Mouse (Mus musculus): Measurements from ENCODE around the gene Arid5b.

Gene Arid5b

GRCm38 (mm10) chr10:68193561-68193960 lies 85.0 kb downstream of the Arid5b start:
- peak in 1 of 2 experiments; percentile 17 for DNase-seq (ENCODE audit: low spot score in 2 of 2)

DNA sequence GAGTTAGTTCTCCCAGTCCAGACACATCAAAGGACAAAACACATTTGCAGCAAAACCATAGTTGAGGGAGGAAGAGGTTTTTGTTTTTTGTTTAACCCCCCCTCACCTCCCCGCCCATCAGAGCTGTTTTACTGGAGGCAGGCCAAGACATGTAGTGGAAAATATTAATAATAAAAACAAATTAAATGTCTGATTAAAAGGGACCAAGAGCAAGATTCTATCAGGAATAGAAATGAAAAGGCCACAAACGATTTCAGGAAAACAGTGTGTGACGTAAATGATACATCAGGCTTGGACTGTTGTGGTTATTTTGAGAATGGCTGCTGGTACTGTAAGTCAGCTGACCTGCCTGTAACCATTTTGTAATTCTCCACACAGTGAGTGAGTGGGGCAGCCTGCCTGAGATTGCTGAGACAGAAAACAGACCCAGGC lies 85.7 kb downstream of the Arid5b start:
- peak in 1 of 2 experiments; percentile 22 for DNase-seq (ENCODE audit: low spot score in 2 of 2)

DNA sequence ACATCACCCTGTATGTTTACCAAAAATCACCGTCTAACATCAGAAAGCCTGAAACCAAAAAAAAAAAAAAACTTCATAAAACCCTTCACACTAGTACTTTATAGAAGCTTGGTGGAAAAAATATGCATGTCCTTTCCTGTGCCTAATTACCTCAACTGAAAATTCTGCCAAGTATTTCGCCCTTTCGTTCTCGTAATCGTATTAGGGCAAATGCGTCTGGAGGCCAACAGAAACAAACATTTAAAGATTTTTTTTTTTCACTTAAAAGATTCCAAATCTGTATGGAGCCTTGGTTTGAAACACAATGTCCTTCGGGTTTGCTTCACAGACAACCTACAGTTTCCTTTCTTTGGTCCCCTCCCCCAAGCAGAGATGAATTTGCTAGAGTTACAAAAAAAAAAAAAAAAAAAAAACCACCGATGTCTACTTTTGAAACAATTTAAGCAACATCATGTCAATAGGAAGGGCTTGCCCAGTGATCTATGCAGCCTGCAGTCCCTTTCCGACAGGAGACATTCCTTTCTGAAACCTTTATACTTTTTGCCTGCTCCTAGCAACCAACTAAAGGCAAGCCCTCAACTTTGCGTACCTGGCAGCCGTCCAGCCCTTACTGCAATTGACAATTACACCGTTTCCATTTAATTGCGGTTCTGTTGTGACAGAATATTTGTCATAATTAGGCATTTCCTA lies 86.7 kb downstream of the Arid5b start:
- DNase-seq (ENCODE audit: low spot score in 2 of 2): peak; percentile 62 to 66

GRCm38 (mm10) chr10:68191146-68191545 lies 87.4 kb downstream of the Arid5b start:
- DNase-seq (ENCODE audit: low spot score in 2 of 2): peak in 1 of 2 experiments; percentile 18

DNA sequence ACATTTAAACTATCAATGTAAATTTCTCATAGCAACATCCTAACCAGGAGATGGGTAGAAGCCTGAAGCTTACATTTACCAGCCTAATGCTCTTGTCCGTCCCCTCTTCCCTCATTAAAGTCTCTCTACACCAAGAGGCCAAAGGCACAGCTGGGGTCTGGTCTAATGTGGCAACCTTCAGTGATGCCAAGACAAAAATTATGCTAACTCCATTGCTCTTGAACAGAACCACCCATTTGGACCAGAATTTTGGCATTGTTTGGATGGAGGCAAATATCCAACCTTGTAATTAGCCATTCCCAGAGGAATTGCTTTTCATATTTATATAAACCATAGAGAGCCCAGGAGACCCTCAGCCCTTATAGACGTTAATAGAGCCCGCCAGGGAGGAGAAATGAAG lies 88.7 kb downstream of the Arid5b start:
- peak in 1 of 2 experiments; percentile 9 for DNase-seq (ENCODE audit: low spot score in 2 of 2)

GRCm38 (mm10) chr10:68183096-68183495 lies 95.4 kb downstream of the Arid5b start:
- DNase-seq (ENCODE audit: low spot score in 2 of 2): no peak

DNA sequence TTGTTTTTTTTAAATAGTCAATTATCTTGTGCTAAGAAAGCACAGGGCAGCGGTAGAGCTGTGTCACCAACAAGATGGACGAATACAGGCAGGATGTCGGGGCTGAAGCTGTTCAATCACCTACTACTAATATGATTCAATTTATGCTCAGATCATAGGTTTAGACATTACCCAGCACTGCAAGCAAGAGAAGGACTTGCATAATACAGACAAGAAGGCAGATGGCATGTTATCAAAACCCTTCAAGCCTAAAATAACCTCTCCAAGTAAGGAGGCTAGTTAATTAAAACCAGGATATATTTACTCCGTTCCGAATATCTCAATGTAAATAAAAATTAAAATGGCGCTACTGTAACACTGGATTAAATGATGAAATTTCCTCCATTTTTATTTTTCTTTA lies 96.3 kb downstream of the Arid5b start:
- DNase-seq (ENCODE audit: low spot score in 2 of 2): no peak

DNA sequence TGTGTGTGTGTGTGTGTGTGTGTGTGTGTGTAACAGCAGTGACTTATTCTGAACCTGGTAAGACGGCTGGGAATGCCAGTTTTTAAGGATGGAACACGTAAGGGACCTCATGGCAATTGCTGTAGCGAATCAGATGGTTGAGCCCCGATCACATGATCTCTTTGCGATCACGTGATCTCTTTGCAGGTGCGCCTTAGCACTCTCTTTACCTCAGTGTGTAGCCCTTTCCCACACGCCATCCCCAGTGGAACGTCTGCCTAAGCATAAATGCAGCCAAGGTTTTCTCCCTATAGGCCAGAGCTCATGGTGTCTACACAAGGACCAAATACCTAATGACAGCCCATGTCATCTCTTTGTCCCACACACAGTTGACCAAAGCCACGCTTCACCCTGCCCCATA lies 97.4 kb downstream of the Arid5b start:
- no peak for DNase-seq (ENCODE audit: low spot score in 2 of 2)

DNA sequence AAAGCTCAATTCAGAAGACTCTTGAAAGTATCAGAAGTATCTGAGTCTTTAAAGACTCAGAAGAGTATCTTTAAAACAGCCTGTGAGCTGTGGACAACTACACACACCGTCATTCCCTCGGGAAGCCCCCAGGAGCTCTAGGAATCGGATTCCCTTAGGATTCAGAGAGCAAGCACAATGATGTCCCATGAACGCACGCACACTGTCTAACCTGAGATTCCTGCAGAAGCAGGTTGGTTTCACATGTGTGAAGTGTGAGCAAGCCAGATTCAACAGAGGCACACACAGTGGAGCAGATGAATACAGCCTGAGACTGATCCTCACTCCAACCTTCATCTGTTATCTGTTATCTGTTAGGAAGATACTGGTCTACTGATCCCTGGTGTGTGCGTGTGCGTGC lies 97.8 kb downstream of the Arid5b start:
- no peak for DNase-seq (ENCODE audit: low spot score in 2 of 2)

GRCm38 (mm10) chr10:68180151-68180550 lies 98.4 kb downstream of the Arid5b start:
- DNase-seq (ENCODE audit: low spot score in 2 of 2): no peak

GRCm38 (mm10) chr10:68179741-68180140 lies 98.8 kb downstream of the Arid5b start:
- no peak for DNase-seq (ENCODE audit: low spot score in 2 of 2)

DNA sequence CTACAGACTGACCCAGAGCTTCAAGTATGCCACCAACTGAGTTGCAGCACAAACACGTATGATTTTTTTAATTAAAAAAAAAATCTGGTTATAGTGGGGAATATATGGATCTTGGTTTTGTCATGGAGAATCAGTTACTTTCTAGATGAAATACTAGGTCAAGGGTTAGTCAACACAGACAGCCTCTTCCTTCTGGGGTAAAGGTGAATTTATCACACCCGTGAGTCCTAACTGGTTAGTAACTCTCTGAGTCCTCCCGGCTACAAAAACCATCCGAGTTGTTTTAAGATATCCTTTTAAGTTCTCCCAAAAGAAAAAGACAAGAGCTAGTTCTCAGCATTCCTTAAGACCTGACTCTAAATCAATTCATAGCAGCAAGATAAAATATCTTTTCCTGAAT lies 99.2 kb downstream of the Arid5b start:
- no peak for DNase-seq (ENCODE audit: low spot score in 2 of 2)

DNA sequence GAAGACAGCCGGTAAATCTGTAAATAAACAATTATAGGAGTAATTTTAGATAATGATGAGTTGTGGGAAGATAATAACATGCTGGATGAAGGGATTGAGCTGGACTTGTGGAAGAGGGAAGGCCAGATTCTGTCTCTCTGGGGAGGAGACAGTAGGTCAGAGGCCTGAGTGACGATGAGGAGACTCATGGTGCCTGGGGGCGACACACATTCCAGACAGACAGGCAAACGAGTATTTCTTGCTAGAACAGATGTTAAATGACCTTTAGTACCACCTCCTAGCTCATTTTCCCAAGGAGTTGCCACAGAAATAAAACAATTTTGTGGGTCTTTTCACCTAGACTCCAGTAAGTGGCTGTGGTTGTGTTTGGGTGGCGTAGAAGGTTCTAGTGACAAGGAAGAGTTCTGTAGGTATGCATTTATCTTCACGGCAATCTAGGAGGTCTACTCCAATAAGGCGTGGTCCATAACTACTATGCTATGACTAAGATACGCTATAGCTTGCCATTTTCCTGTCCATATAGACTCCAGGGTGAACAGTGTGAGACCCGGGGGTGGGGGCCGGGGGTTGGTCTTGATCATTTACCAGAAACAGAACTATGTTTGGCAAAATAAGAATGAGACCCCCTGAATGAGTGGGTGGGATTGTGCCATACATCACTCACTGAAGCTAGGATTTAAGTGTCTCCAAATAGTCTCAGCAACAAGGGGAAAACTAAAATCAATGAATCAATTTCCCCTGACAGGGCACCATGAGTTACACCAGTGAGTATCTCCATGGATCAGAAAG lies 100.6 kb downstream of the Arid5b start:
- no peak for DNase-seq (ENCODE audit: low spot score in 2 of 2)

DNA sequence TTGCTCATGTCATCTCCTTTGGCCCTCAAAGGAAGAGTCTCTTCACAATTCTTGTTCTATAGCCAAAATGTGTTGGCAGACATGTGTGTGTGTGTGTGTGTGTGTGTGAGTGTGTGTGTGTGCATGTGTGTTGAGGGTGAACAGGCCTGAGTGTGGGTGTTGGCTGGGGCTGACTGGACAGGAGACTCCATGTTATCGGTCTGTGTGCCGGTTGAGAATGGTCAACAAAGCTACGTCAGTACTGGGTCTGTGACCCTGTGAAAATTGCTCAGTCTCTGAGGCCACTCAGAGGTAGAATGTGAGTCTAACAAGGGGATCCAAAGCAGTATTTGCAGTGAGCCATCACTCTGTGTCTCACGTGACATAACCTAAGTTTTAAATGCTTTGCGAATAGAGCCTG lies 102.7 kb downstream of the Arid5b start:
- no peak for DNase-seq (ENCODE audit: low spot score in 2 of 2)

DNA sequence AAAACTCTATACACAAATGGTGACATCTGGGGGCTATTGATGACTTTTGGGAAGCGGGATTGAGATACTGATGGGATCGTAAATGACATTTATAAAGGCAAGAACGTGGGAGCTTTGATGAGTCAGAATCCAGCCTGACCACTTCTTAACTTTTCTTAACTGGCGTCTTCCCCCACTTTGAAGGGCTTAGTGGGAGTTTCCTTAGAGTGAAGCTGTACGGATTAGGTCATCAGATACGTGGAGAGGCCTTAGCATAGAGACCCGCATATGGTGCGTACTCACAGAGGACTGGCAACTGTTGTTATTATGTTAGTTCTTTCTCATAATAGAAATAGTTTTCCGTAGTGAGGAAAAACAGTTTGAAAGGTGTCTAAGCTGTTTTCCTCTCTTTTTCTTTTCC lies 104.9 kb downstream of the Arid5b start:
- DNase-seq (ENCODE audit: low spot score in 2 of 2): no peak

DNA sequence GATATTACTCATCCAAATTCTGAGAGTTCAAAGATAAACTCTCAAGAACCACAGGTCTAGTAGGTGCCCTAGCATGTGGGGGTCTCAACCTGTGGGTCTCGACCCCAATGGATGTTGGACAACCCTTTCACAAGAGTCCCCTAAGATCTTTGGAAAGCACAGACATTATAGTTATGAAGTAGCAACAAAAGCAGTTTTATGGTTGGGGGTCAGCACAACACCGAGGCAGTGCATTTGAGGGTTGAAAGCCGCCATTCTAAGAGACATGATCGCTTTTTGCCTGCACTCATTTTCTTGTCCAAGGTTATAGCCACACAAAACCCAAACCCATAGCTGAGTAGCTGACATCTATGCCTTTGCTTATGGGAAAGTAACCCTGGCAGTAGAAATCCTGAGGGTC lies 105.6 kb downstream of the Arid5b start:
- DNase-seq (ENCODE audit: low spot score in 2 of 2): no peak

- no peak for DNase-seq (ENCODE audit: low spot score in 2 of 2)
These were observed 106.6 kb downstream of the Arid5b start for GRCm38 (mm10) chr10:68171974-68172373.

DNA sequence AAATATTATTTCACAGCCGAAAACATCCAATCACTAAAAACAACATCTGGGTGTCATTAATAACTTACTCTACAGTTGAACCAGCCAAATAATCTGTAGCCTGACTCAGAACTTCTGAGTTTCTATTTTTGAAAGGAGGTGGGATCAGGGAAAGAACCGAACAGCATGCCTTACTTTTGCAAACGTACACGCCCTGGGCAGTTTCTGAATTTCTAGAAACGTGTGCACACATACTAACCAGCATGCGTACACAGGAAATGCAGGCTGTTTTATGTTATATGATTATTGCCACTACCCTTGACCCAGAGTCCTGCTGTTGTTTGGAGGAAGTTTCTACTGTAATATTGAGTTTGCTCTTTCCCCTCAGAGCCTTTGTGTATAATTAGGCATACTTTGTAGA lies 109.9 kb downstream of the Arid5b start:
- no peak for DNase-seq (ENCODE audit: low spot score in 2 of 2)

DNA sequence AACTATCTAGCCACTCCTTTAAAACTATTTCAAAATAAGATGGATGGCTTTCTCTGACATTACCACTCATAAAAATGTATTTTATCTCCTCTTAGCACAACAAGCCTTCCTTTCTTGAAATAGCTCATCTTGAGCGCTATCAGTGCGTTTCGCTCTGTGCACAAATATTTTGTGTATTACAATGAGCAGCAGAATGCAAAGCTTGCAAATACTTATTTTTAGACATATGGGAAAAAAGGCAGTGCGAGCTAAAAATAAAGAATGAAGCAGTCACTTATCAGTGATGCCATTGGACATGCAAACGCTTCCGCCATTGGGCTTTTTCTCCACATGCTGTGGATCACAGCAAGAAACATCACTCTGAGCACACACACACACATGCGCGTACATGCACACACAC lies 110.4 kb downstream of the Arid5b start:
- no peak for DNase-seq (ENCODE audit: low spot score in 2 of 2)

DNA sequence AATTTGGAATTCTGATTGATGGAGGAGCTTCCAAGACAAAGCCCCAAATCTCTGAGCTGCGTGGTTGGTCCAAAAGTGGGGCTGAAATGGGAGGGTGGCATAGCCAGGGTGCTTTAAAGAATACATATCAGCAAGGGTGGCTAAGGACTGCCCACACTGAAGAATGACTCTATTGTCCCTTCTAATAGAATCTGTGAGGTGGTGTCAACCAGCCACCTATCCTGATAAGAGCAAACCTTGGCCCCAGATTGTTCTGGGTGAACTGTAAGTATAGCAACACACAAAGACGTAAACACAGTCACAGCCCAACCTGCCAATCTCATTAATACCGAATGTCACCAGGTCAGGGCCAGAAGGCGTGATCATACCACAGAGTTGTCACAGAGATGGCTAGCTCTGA lies 111.4 kb downstream of the Arid5b start:
- no peak for DNase-seq (ENCODE audit: low spot score in 2 of 2)

- DNase-seq (ENCODE audit: low spot score in 2 of 2): no peak
These were observed 111.8 kb downstream of the Arid5b start for GRCm38 (mm10) chr10:68166695-68167086.

- no peak for DNase-seq (ENCODE audit: low spot score in 2 of 2)
These were observed 112.5 kb downstream of the Arid5b start for GRCm38 (mm10) chr10:68165709-68166694.
